Mouse (Mus musculus) heart, postnatal 0 days (tissue): ENCODE measurements around the gene Sap18.

Experiments
- CTCF ChIP-seq: IDR thresholded peaks from 2 replicates; pipeline ENCODE4 v1.5.1; 2016; ENCODE audit warnings: antibody characterized with exemption, control low read depth, low read depth
- EP300 ChIP-seq: IDR thresholded peaks from 2 replicates; pipeline ENCODE4 v1.6.1; 2016; ENCODE audit warnings: antibody characterized with exemption, low read depth

- TF ChIP-seq CTCF (peak; percentile 14; the same call in 1 of the 2 replicates), EP300 (no peak)
Measured at GRCm38 (mm10) chr14:57797551-57797950, 429 bp upstream of the Sap18 start.
